Mouse (Mus musculus) layer of hippocampus, postnatal 36 days (tissue): ENCODE data around the gene Abcc1. TPM values are rescaled to one million over a fixed set of nuclear protein-coding genes. Genes with fewer than 3 reads are reported as not detected.

Experiments used
- DNase-seq, 2 experiments: peaks; one replicate each; pipeline ENCODE4 v3.0.0; 2022
- total RNA-seq, 2 experiments: library from RNA; stranded (reverse); gene quantifications; 2 replicates each; pipeline ENCODE4 v1.2.3; 2021

Gene Abcc1
- total RNA-seq, 2 experiments from 2014 or later: 13.1 to 13.6 TPM

DNA sequence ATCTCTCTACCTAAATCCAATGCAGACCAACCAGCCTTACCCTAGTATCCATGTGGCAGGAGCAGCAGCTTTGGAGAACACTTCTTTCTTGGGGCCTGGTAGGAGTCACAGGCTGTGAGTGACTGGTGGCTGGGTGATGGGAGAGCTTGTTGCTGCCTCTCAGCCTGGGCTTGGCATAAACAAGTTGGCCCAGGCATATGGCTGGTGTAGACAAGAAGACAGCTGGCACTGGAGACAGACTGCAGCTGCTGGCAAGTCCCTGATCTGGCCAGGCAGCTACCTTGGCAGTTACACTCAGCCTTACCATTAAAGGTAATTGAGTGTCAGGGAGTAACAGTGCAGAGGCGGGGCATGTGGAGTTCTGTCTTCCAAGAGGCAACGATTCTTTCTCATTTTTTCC, 16.0 kb downstream of the Abcc1 start:
- DNase-seq: peak; percentile 38 to 73

GRCm38 (mm10) chr16:14378654-14379053, 17.3 kb downstream of the Abcc1 start:
- DNase-seq: no peak

GRCm38 (mm10) chr16:14379888-14380287, 18.5 kb downstream of the Abcc1 start:
- DNase-seq: no peak

GRCm38 (mm10) chr16:14381061-14381665, 19.8 kb downstream of the Abcc1 start:
- no peak for DNase-seq

GRCm38 (mm10) chr16:14399303-14399702, 37.9 kb downstream of the Abcc1 start:
- no peak for DNase-seq

DNA sequence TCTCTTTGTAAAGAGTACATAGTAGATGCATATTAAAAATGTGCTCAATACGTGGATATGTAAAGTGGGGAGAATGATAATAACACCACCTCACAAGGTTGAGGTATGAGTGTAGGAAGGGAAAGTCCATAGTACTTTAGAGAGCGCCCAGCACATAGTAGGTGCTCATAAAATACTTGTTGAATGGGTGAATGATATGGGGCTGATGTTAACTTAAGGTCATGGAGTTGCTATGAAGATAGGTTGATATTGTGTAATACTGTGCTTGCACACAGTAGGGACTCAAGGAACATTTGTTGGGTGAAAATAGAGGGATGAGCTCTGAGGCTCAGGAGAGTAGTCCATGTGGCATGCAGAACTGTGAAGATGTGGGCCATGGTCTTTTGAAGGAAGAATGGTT, 42.1 kb downstream of the Abcc1 start:
- DNase-seq: no peak

DNA sequence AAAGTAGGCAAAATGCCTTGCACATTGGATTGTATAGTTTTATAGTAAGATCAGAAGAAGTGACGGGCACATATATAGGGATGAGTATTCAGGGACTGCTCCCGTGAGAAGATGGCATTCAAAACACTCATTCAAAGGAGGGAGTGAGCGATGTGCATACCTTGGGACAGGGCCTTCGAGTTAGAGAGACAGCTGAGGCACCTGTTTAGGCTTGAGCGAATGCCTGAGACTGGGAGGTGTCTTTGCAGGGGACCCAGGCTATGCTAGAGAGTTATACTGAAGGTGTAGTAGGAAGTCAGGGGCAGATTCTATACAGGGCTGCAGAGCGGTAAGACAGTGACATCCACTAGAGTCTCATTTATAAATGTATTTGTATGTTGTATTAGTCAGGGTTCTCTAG, 44.3 kb downstream of the Abcc1 start:
- DNase-seq: no peak

GRCm38 (mm10) chr16:14409124-14409523, 47.8 kb downstream of the Abcc1 start:
- DNase-seq: no peak

- DNase-seq: no peak
Measured at GRCm38 (mm10) chr16:14409776-14410175, 48.4 kb downstream of the Abcc1 start.

DNA sequence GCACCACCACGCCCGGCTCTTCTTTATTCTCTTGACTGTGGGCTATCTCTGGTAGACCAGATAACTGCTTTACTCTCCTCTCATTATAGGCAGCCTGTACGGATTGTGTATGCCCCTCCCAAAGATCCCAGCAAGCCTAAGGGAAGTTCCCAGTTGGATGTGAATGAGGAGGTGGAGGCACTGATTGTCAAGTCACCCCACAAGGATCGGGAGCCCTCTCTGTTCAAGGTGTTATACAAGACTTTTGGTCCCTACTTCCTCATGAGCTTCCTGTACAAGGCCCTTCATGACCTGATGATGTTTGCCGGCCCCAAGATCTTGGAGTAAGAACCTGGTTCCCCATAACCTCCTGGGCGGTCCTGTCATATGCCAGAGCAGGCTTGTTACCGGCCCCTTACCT, 49.3 kb downstream of the Abcc1 start:
- no peak for DNase-seq

DNA sequence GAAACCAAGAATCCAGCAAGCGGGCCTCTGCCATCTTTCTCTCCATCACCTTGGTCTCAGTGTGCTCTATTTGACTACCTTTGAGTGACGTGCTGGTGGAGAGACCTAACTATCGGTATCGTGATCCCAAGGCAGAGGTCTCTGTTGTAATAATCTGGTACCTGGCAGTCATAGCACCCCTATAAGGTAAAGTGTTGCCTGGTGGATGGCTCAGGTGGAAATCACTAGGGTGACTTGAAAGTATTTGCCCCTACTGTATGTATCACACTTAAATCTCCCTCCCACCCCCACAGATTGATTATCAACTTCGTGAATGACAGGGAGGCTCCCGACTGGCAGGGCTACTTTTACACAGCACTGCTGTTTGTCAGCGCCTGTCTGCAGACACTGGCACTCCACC, 49.8 kb downstream of the Abcc1 start:
- no peak for DNase-seq

- no peak for DNase-seq
Measured at GRCm38 (mm10) chr16:14412551-14412950, 51.2 kb downstream of the Abcc1 start.

- DNase-seq: no peak
Measured at GRCm38 (mm10) chr16:14415206-14415605, 53.8 kb downstream of the Abcc1 start.

GRCm38 (mm10) chr16:14416957-14417618, 55.7 kb downstream of the Abcc1 start:
- DNase-seq: no peak

DNA sequence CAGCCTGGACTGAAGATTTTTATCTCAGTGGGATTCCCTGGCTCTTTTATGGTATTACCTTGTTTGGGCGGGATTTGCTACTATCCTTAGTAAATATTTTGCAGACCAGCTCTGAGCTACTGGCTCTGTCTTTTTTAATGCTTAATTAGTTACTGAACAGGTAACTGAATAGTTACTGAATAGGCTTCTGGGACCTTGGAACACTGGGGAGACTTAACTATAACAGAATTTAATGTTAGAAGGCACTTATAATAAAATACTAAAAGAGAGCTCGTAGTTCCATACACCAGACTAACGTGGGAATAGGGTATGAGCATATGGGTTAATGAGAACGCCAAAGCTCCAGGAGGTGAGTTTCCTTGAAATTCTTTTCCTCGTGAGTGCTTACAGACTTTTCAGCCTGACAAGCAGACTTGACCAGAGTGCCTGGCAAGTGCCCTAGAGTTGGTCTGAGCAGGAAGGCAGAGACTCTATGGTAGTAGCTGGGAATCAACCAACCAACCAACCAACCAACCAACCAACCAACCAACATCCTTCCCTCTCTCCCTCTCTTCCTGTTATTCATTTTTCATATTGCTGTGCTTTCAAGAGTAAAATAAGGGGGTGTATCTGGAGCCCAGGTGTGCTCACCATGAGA, 59.3 kb downstream of the Abcc1 start:
- DNase-seq: no peak

GRCm38 (mm10) chr16:14422081-14422480, 60.7 kb downstream of the Abcc1 start:
- no peak for DNase-seq

GRCm38 (mm10) chr16:14429371-14429770, 68.0 kb downstream of the Abcc1 start:
- DNase-seq: no peak

- no peak for DNase-seq
Measured at GRCm38 (mm10) chr16:14432996-14433395, 71.6 kb downstream of the Abcc1 start.

- DNase-seq: no peak
Measured at GRCm38 (mm10) chr16:14435526-14435925, 74.2 kb downstream of the Abcc1 start.

DNA sequence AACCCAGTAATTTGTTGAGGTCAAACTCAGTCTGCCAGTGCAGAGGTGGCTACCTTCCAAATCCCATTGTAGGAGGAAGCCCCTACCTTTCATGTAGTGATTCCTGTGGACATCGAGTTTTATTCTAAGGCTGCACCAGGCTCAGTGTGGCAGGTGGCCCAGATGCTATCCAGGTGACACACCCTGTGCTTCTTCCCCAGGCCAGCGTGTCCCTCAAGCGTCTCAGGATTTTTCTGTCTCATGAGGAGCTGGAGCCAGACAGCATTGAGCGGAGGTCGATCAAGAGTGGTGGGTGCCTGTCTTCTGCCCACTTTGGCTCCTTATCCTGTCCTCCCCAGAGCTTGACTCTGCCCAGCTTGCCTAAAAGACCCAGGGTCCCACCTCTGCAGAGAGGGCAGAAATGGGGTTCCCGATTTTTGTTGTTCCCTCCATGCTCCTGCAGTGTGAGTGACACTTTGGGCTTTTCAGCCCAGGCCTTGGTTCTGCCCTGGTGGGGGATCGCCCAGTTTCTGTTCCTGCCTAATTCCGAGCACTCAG, 76.2 kb downstream of the Abcc1 start:
- no peak for DNase-seq

GRCm38 (mm10) chr16:14438561-14438960, 77.2 kb downstream of the Abcc1 start:
- DNase-seq: no peak

DNA sequence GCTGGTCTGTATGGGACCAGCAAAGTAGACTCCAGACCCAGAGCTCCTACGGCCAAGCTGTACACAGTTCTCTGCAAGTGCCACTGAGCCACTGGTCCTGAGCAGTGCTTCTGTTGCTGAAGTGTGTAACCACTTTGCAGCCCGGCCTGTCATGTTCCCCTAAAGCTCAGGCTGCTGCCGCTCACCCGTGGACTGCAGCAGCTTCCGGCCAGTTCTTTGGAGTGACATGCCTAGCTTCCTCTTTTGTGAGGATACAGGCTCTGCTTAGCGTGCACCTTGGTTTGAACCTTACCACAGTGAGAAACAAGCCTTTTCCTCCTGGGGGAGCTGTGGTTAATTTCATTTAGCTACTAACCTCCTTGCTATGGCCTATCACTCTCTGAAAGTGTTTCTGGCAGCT, 77.7 kb downstream of the Abcc1 start:
- no peak for DNase-seq

DNA sequence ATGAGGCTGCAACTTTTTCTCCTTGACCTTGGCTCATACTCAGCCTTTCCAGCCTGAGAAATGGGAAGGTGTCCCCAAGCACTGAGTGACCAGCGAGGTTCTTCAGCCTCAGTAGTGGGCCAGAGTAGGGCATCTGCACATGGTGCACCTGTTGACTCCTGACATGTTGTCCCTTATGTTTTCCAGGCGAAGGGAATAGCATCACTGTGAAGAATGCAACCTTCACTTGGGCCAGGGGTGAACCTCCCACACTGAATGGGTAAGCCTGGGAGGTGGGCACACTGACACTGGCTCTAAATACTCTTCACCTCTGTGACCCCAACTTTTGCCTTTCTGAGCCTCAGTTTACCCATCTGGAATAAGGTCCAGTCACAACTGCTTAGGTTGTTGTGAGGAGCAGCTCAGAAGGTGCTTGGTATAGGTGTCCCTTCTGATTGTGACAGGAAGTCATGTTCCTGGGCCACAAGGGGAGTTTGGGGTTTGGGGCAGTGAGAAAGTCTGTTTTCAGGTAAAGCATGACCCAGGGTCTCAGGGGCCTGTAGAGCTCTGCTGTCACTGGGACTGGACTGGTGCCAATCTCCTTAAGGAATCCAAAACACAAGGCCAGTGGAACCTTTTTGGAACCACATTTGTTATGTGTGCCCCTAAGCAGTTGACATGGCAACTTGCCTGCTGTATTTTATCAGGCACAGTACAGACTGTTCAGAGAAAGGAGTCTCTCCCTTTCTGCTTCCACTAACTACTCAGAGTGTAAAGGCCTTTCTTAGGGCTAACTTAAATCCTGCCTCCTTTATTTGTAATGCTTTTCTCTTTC, 78.7 kb downstream of the Abcc1 start:
- no peak for DNase-seq
